Mouse (Mus musculus) lung, postnatal 0 days (tissue): Measurements from ENCODE around the gene Ostf1.

Experiments
- CTCF ChIP-seq: IDR thresholded peaks from 2 replicates; pipeline ENCODE4 v1.5.1; 2016; ENCODE audit warnings: antibody characterized with exemption, mild to moderate bottlenecking
- EP300 ChIP-seq: IDR thresholded peaks from 2 replicates; pipeline ENCODE4 v1.6.1; 2016; ENCODE audit warnings: antibody characterized with exemption, mild to moderate bottlenecking, control low read depth

GRCm38 (mm10) chr19:18587118-18587517, 44.5 kb downstream of the Ostf1 start:
- TF ChIP-seq CTCF: no peak; the same call in 1 of the 2 replicates
- TF ChIP-seq EP300: peak; percentile 82
